Mouse (Mus musculus): ENCODE results near the gene Grm3.

DNA sequence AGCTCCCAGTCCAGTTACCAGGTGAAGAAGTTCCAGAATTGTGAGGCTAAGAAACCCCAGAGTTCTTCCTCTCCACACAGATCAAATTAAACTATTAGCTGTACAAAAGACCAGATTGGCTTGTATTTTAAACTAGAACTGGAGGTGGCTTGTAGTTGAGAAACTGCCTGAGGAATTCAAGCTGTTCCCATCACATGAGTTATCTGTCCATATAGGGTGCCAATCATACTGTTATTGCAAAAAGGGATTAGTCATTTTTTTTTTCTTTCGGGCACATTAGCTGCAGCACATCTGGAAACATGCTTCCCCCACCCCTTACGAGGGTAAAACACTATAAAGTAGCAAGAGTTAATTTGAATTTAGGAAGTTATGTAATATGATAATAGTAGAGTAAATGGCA is 145.9 kb downstream of the Grm3 start:
- TF ChIP-seq POLR2A (IDR thresholded peaks at IDR 0.05; ENCODE audit: insufficient read depth, low read length) (no peak), EP300 (IDR thresholded peaks at IDR 0.05; ENCODE audit: insufficient read depth, low read depth, low read length) (no peak)
